Mouse (Mus musculus): ENCODE results near the gene Stat2. TPM values are rescaled to one million over a fixed set of nuclear protein-coding genes. Genes with fewer than 3 reads are reported as not detected.
"Not testable (repeated sequence)": the region's sequence is repeated elsewhere in the genome, so short reads cannot be mapped to it uniquely, and the experiment has no call there.

Stat2 gene
- total RNA-seq, 1 experiment from 2014 or later: 17.5 TPM

DNA sequence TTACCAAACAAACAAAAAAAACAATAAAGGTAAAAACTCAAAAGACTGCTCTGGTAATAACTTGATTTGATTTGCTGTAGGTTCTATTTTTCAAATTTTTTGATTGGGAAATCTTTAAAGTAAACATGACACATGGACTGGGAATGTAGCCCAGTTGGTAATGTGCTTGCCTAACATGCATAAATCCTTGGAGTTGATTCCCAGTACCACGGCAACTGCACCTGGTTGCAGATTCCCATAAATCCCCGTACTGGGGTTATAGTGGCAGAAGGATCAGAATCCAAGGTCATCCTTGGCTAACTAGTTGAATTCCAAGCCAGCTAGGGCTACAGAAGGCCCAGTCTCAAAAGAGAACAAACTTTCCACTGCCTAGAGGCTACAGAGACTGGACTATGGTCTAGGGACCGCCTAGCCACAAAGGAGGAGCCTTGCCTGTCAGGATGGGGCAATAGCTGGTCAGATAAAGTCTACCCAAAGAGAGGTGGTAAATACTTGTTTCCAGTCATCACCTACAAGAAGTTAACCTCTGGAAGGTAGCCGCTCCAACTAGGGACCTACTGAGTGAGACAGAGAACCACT is 16.6 kb upstream of the Stat2 start, which contains the start of gene Apon:
TSS of gene Apon (plus strand) at position 420 of the 579 bp plus-strand sequence.
- no peak for ATAC-seq (replicated peaks; ENCODE audit: insufficient number of reproducible peaks, low FRiP score, low TSS enrichment, poor library complexity, severe bottlenecking)

DNA sequence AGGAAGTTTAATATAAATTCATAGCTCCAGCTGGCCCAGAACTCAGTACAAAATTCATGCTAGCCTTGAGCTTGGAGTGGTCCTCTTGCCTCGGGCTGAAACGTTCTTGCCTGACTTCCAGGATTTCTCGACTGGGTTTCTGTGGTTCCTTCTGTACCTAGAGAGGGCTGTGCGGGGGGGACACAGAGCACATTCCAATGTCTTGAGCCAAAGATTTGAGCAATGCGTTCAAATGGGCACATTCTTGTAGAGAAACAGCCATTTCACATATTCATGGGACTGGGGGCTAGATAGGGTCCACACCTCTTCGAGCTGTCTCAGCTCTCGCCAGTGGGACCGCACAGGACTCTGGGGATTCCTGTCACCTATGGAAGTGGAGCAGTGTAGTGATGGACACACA is 14.4 kb upstream of the Stat2 start:
- no peak for ATAC-seq (replicated peaks; ENCODE audit: insufficient number of reproducible peaks, low FRiP score, low TSS enrichment, poor library complexity, severe bottlenecking)

DNA sequence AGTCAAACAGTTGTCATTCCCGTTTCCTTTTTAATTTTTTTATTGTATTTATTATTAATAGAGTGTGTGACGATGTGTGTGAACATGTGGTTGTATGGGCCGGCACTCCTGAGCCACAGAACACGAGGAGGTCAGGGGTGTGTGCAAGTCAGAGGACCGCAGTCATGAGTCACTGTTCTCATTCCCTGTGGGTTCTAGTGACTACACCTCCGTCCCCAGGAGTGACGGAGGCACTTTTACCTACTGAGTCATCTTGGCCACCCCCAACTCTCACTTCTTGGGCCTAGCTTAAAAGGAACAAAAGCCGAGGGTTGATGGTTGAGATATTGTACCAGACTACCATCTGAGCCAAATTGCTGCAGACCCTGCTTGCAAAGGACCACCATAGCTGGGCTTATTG is 14.0 kb upstream of the Stat2 start:
- ATAC-seq (replicated peaks; ENCODE audit: insufficient number of reproducible peaks, low FRiP score, low TSS enrichment, poor library complexity, severe bottlenecking): no peak

DNA sequence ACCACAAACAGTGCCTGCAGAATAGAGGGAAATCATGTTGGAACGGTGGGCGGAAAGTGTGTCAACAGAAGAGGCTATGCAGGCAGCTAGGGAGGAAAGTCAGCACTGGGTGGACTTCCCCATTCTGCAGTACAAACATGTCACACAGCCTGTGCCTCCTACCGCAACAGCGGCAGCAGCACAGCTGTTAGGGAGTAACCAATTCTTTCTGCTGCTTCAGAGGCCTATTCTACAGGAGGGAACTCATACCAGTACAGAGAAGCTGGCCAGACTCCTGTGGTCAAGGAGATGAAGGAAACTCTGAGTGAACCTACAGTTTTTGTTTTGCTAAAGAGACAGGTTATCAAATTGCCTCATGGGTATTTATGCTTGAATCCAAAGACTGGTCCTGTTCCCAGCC is 11.4 kb upstream of the Stat2 start:
- peak; percentile 88 for ATAC-seq (replicated peaks; ENCODE audit: insufficient number of reproducible peaks, low FRiP score, low TSS enrichment, poor library complexity, severe bottlenecking)

DNA sequence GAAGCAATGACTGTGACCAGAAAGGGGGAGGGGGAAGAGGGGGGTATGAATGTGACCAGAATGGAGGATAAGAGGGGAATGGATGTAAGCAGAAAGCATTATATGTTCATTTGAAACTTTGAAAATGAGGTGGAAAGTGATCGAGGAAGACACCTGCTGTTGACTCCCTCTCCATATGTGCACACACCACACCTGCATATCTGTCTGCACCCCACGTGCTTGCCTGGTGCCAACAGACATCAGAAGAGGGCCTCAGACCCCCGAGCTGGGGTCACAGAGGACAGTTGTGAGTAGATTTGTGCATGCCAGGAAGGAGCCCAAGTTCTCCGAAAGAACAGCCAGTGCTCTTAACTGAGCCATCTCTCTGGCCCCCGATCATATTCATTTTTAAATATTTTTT is 10.4 kb upstream of the Stat2 start:
- no peak for ATAC-seq (replicated peaks; ENCODE audit: insufficient number of reproducible peaks, low FRiP score, low TSS enrichment, poor library complexity, severe bottlenecking)

DNA sequence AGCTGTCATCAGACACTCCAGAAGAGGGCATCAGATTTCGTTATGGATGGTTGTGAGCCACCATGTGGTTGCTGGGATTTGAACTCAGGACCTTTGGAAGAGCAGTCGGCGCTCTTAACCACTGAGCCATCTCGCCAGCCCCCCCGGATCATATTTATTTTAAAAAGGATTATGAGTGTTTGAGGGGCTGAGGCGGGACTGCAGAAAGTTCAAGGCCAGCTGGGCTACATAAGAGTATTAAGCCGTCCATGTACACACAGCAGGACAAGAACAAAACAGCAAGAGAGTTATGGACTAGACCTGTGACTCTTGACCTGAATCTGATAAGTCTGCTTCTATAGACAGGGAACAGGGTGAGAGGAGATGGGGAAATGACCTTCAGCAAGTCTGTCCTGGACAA is 10.0 kb upstream of the Stat2 start:
- not testable (repeated sequence) for ATAC-seq (replicated peaks; ENCODE audit: insufficient number of reproducible peaks, low FRiP score, low TSS enrichment, poor library complexity, severe bottlenecking)

DNA sequence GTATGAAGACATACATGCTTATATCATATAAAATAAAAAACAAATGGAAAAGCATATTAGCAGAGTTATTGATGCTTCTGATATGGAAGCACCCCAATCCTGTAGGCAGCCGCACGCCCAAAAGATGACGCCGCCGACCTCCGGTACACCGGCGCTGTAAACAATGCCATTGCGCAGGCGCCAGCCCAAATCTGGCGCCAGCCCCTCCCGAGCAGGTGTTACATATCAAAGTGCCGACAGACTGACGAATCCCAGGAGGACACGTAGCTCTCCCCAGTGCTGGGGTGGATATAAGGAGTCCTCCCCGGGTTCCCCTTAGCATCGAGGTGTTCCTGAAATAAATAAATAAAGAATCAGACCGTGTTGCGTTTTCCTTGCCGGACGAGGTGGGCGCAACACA is 8.1 kb upstream of the Stat2 start:
- ATAC-seq (replicated peaks; ENCODE audit: insufficient number of reproducible peaks, low FRiP score, low TSS enrichment, poor library complexity, severe bottlenecking): no peak

DNA sequence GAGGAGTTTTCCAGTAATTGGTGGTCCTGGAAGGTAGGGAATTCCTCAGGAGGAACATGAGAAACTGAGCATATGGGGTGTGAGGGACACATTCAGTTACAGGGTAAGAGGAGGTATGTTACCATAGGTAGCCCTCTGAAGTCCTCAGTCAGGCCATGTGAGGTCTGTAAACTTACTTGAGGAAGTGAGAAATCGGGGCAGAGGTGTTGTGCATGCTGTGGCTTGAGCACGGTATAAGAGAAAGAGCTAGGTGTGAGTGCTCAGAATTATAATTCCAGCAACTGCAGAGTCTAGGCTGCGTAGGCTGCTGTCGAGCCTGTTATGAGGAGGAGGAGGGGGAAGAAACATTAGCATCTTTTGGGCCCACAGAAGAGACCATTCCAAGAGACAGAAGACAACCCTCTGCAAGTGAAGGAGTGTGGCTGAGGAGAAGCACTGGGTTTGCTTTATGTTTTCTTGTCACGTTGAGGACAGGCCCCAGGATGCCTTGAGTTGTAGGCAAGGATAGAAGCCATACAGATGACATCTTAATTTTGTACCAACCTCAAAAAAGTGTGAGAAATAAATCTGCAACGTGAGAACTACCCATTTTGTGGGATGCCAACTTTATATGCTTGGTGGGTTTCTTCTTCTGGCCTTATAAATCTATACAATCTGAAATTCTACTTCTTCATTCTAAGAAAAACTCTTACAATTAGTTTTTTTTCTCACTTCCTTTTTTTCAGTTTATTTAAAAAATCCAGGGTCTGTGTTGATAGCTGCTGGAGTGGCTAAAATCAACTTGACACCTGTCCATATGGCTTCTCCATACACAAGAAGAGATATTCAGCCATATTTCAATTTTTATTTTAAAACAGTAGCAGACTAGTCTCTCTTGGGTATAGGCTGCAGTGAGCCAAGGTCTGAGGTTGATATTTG is 6.7 kb upstream of the Stat2 start:
- ATAC-seq (replicated peaks; ENCODE audit: insufficient number of reproducible peaks, low FRiP score, low TSS enrichment, poor library complexity, severe bottlenecking): 0 out of 2 replicates have a peak, but pooled peaks have one; percentile 25

DNA sequence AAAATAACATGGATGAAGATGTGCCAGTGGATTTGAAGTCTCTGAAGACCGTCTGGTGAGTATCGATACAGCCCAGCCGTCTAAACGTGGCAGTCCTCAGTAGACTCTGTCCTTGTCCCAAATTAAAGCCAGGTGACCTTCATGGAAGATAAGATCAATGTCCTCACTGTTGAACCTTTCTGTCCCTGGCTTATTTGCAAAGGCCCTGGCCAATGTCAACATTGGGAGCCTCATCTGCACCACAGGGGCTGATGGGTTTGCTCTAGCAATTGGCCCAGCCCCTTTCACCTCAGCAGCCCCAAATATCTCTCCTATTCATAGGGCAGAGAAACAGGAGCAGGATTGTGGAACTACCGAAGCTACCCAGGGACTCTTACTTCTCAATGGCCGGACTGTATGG is 2.0 kb upstream of the Stat2 start, which contains the start of gene Apof:
TSS of gene Apof (plus strand) at position 301 of the 400 bp plus-strand sequence.
- no peak for ATAC-seq (replicated peaks; ENCODE audit: insufficient number of reproducible peaks, low FRiP score, low TSS enrichment, poor library complexity, severe bottlenecking)

DNA sequence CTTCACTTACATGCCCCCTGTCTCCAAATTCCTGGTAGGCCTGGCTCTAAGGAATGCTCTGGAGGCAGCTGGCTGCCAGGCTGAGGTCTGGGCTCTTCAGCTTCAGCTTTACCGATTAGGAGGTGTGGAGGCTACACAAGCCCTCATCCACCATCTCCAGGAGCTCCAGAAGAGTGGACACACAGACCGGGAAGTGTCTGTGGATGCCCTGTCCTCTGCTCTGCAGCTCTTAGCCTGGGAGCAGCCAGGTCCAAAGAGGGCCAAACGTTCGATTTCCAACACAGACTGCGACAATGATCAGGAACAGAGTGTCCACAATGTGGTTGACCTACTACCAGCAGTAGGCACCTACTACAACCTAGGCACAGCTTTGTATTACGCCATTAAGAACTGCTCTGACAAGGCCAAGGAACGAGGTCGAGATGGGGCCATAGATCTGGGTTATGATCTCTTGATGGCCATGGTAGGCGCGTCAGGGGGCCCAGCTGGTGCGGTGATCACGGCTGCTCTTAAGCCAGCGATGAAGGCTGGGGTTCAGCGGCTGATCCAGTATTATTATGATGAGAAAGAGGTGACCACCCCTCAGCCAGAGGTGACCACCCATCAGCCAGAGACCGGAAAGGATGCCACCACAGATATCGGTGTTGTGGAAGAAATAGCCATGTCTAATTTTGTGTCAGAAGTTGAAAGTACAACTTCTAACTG is 1.0 kb upstream of the Stat2 start:
- no peak for ATAC-seq (replicated peaks; ENCODE audit: insufficient number of reproducible peaks, low FRiP score, low TSS enrichment, poor library complexity, severe bottlenecking)

DNA sequence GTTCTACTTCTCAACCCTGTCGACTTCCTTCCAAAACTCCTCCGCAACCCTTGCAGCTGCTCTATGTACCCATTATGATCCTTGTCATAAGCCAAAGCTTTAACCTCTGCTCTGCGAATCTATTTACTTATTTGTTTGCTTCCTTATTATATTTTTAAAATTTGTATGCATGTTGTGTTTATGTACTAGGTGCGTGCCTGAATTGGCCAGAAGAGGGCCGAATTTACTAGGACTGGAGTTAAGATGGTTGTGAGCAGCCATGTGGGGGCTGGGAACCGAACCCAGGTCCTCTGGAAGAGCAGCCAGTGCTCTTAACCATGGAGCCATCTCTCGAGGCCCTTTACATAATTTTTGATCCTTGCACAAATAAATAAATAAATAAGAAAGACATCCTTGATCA is 507 bp downstream of the Stat2 start:
- no peak for ATAC-seq (replicated peaks; ENCODE audit: insufficient number of reproducible peaks, low FRiP score, low TSS enrichment, poor library complexity, severe bottlenecking)

DNA sequence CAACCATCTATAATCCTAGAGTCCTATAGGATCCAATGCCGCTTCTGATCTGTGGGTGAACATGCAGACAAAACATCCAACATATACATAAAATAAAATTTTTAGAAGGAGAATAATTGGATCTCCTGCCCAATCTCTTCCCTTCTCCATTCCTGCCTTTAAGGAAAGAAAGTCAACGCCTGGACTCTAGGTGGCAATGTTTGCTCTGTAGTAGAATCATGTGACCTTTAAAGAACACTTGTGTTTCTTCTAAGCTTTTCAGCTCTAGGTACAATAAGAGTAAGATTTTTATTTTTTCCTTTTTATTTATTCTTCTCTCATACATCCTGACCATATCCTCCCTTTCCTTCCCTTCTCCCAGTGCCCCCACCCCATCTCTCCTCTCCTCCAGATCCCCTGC is 1.5 kb downstream of the Stat2 start:
- no peak for ATAC-seq (replicated peaks; ENCODE audit: insufficient number of reproducible peaks, low FRiP score, low TSS enrichment, poor library complexity, severe bottlenecking)

DNA sequence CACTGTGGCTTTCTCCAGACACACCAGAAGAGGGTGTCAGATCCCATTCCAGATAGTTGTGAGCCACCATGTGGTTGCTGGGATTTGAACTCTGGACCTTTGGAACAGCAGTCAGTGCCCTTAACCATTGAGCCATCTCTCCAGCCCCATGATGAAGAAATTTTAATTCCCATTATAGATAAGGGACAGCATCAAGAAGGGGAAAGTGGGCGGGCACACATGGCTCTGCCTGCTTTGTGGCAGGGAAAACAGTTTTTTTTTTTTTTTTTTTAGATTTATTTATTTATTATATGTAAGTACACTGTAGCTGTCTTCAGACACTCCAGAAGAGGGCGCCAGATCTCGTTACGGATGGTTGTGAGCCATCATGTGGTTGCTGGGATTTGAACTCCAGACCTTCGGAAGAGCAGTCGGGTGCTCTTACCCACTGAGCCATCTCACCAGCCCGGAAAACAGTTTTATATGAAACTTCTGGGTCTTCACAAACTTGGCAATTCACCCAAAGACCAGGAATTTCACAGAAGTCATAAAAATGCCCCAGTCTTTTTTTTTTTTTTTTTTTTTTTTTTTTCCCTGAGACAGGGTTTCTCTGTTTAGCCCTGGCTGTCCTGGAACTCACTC is 2.6 kb downstream of the Stat2 start:
- not testable (repeated sequence) for ATAC-seq (replicated peaks; ENCODE audit: insufficient number of reproducible peaks, low FRiP score, low TSS enrichment, poor library complexity, severe bottlenecking)

DNA sequence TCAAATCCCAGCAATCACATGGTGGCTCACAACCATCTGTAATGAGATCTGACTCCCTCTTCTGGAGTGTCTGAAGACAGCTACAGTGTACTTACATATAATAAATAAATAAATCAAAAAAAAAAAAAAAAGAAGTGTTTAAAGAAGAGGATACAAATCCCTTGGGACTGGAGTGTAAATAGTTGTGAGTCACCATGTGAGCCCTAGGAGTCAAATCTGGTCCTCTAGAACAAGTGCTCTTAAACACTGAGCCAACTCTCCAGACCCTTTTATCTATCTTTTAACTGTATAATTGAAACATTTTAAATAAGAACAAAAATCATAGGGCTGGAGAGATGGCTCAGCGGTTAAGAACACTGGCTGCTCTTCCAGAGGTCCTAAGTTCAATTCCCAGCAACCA is 5.0 kb downstream of the Stat2 start:
- ATAC-seq (replicated peaks; ENCODE audit: insufficient number of reproducible peaks, low FRiP score, low TSS enrichment, poor library complexity, severe bottlenecking): not testable (repeated sequence)

DNA sequence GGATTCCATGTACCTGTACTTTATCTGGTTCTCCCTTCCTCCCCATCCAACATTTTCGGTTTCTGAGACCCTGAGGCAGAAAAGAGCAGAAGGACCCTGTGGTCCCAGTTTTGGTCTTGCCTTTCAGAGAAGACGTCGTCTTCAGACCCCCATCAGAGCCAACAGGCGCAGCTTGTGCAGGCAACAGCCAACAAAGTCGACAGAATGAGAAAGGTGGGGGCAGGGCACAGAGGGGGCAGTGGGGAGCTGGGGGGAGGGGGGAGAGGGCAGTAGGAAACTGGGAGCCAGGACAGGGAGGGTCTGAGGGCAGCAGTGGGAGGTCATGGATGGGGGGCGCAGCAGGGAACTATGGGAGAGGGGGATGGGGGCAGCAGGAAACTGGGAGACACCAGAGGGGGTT is 7.8 kb downstream of the Stat2 start:
- no peak for ATAC-seq (replicated peaks; ENCODE audit: insufficient number of reproducible peaks, low FRiP score, low TSS enrichment, poor library complexity, severe bottlenecking)

DNA sequence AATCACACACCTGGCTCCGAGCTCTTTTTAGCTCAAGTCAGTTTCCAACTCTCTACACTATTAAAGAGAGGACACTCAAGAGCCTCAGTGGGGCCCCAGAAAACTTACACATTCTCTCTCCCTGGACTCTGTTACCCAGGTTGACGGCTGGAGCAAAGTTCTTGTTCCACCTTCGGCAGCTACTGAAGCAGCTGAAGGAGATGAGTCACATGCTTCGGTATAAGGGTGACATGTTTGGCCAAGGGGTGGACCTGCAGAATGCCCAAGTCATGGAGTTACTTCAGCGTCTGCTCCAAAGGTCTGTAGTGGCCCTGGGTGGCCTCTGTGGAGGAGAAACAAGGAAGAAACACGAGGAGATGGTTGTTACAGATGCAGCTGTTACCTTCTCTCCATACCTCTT is 10.6 kb downstream of the Stat2 start:
- ATAC-seq (replicated peaks; ENCODE audit: insufficient number of reproducible peaks, low FRiP score, low TSS enrichment, poor library complexity, severe bottlenecking): no peak

DNA sequence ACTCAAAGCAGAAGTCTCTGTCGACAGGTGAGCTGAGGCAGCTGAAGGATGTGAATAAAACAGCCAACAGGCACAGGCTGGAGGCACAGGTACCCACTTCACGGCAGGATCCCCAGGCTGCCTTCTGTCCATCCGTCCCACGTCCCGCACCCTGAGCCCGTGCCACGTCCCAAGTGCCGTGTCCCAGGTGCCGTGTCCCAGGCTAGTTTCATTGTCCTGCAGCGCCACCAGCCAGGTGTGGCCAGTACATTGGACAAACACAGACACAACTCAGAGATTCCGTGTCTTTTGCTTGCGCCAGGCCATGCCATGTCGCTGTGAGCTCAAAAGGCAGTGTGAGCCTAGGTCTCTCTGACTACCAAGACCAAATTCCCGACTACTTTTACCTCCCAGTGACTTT is 11.3 kb downstream of the Stat2 start:
- ATAC-seq (replicated peaks; ENCODE audit: insufficient number of reproducible peaks, low FRiP score, low TSS enrichment, poor library complexity, severe bottlenecking): no peak

DNA sequence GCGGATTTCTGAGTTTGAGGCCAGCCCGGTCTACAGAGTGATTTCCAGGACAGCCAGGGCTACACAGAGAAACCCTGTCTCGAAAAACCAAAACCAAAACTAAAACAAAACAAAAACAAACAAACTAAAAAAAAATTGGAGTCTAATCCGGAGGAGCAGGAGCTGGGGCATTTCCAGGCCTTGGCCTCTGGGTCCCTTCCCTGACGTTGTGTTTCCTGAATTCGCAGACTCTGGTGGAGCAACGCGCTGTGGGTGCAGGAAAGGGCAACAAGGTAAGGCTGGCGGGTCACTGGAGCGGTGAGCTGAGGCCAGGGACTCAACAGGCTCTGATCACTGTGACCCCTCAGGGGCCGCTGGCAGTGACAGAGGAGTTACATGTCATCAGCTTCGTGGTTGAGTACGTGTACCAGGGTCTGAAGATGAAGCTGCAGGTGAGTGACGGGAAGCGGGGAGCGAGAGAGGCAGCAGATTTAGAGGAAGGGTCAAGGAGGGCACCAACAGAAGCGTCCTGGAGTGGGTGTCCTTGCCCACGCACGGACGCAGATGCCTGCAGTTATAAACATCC is 12.6 kb downstream of the Stat2 start:
- ATAC-seq (replicated peaks; ENCODE audit: insufficient number of reproducible peaks, low FRiP score, low TSS enrichment, poor library complexity, severe bottlenecking): no peak

All from monocyte, adult 5-6 weeks (primary cell).